Mouse (Mus musculus) ES-E14 (cell line): ENCODE measurements around the gene Slc12a7.

Experiments used
- CHD2 ChIP-seq: IDR thresholded peaks from 2 replicates; pipeline ENCODE4 v1.6.1; 2014; ENCODE audit warnings: mild to moderate bottlenecking, low read depth, low read length, inconsistent platforms
- HCFC1 ChIP-seq: IDR thresholded peaks from 2 replicates; pipeline ENCODE4 v1.6.1; 2012; ENCODE audit warnings: low read length, inconsistent platforms, borderline replicate concordance; ENCODE audit not compliant: insufficient read depth
- MAFK ChIP-seq: IDR thresholded peaks from 2 replicates; pipeline ENCODE4 v1.6.1; 2014; ENCODE audit warnings: mild to moderate bottlenecking, low read depth, low read length, inconsistent platforms; ENCODE audit not compliant: insufficient read depth
- ZC3H11A ChIP-seq: IDR thresholded peaks from 2 replicates; pipeline ENCODE4 v1.6.1; 2012; ENCODE audit warnings: low read depth, mild to moderate bottlenecking, inconsistent platforms, low read length, borderline replicate concordance
- ZNF384 ChIP-seq: IDR thresholded peaks from 2 replicates; pipeline ENCODE4 v1.6.1; 2012; ENCODE audit warnings: low read depth, low read length, inconsistent platforms

DNA sequence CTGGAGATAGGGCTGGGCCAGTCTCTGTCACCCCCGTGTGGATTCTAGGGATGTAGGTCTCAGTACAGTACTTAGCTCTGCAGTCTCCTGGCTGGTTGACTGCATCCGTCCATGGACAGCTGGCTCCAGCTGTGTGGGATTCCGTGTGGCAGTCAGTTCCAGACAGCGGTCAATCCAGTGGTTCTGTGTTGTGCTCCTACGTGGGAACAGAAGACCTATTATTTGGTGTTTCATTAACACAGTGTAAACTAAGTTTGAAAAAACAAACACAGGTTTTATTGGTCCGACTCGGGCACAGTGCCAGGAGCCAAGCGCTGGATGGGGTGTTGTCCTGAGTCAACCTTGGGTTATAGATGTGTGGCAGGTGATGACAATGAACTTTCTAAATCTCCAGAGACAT lies 2.4 kb downstream of the Slc12a7 start:
- no peak for TF ChIP-seq MAFK
- no peak for TF ChIP-seq HCFC1
- no peak for TF ChIP-seq ZNF384
- TF ChIP-seq ZC3H11A: no peak
- no peak for TF ChIP-seq CHD2
